Comparison of ENCODE assay signal across 28 mouse cellular contexts in the genomic region with DNA sequence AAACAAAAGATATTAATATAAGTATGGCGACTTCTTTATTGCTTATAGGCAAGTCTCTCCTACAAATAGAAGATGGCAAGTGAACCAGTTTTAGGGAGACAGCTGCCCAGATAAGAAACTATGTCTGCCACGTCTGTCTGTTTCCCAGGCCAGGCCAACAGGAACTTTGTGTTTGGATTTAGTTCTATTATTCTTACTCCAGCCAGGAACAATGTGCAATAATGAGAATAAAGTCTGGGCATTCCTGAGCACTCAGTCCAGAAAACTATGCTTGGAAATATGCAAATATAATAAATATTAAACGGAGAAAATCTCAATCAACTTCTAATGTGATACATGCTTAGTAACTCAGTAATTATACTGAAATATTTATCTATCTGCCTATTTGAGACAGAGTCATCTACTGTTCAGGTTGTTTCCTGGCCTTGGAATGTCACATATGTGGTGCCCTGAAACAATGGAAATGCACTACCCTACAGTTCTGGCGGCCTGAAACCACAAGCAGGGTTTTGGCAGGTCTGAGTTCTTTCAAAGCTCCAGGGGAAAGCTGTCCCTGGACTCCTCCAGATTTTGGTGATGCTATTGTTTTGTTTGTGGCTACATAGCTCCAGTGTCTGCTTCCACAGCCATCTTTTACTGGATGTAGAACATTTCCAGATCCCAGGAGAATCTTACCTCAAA. TPM values are rescaled to one million over a fixed set of nuclear protein-coding genes. Genes with fewer than 3 reads are reported as not detected.
A peak's percentile ranks its signal among the peaks of the same experiment; 100 is the strongest.
DNase-seq lines count a peak whose midpoint lies in the region; ATAC-seq and TF ChIP-seq lines count a peak whose summit lies in the region.
"Had no signal": no experiment of that assay in that cellular context is flagged by ENCODE, and none has a peak within 500 bp of the region (broad histone marks: within the 10 kb centered on the region; RNA-seq: fewer than 3 reads in every experiment).

No protein-coding gene starts in this region.

- intact Hi-C loops in gastrocnemius, adult 2 months (cut with DNase I): no loop called here
- intact Hi-C loops in gastrocnemius, postnatal 36 days (cut with DNase I): no loop called here

- 57% methylated on average over 4 of the region's 4 CpGs for WGBS in heart, embryonic 12.5 days
- 49% methylated on average over 4 of the region's 4 CpGs for WGBS in lung, postnatal 0 days
- 45% methylated on average over 4 of the region's 4 CpGs for WGBS in heart, embryonic 16.5 days
- 86% methylated on average over 4 of the region's 4 CpGs for WGBS in kidney, embryonic 14.5 days

- ATAC-seq in heart, embryonic 12.5 days (ENCODE audit: insufficient number of reproducible peaks, low FRiP score): no peak
- ATAC-seq in lung, postnatal 0 days: peak; percentile 37; the same call in 1 of the 2 replicates
- no peak for ATAC-seq in heart, embryonic 16.5 days (replicated peaks; ENCODE audit: extremely low read depth, insufficient read depth, low FRiP score)
- ATAC-seq in kidney, embryonic 14.5 days (ENCODE audit: low FRiP score, low TSS enrichment): no peak
- ATAC-seq: hindbrain, embryonic 16.5 days; midbrain, embryonic 15.5 days had no signal

- no peak overlapping the region for H3K4me3 ChIP-seq in gastrocnemius, adult 2 months
- no peak overlapping the region for H3K4me3 ChIP-seq in heart, embryonic 12.5 days
- no peak overlapping the region for H3K4me3 ChIP-seq in lung, postnatal 0 days (ENCODE audit: low read depth, low read length)
- no peak overlapping the region for H3K4me3 ChIP-seq in heart, embryonic 16.5 days (ENCODE audit: low read length)
- no peak overlapping the region for H3K4me3 ChIP-seq in kidney, embryonic 14.5 days (ENCODE audit: low read length)
- H3K4me3 ChIP-seq: embryonic facial prominence, embryonic 10.5 days; embryonic facial prominence, embryonic 15.5 days; forebrain, embryonic 12.5 days; limb, embryonic 13.5 days; midbrain, embryonic 10.5 days; midbrain, embryonic 15.5 days; neural tube, embryonic 15.5 days had no signal

- peak overlapping the region; percentile 80 for H3K27ac ChIP-seq in gastrocnemius, adult 2 months
- H3K27ac ChIP-seq in heart, embryonic 12.5 days (ENCODE audit: poor library complexity, severe bottlenecking): peak overlapping the region; percentile 43; the same call in 1 of the 2 replicates
- H3K27ac ChIP-seq in lung, postnatal 0 days (ENCODE audit: low read length): peak overlapping the region; percentile 39; the same call in 1 of the 2 replicates
- H3K27ac ChIP-seq in heart, embryonic 16.5 days (ENCODE audit: low read length): 0 out of 2 replicates have a peak overlapping the region, but pooled peaks have one; percentile 20
- no peak overlapping the region for H3K27ac ChIP-seq in kidney, embryonic 14.5 days (ENCODE audit: low read depth, low read length)
- H3K27ac ChIP-seq: embryonic facial prominence, embryonic 10.5 days; embryonic facial prominence, embryonic 15.5 days; forebrain, embryonic 12.5 days; kidney, postnatal 0 days; limb, embryonic 13.5 days; midbrain, embryonic 10.5 days; midbrain, embryonic 15.5 days; neural tube, embryonic 15.5 days had no signal

- H3K9ac ChIP-seq in heart, embryonic 12.5 days: no peak overlapping the region
- H3K9ac ChIP-seq in lung, postnatal 0 days (replicated peaks; ENCODE audit: low read depth): no peak overlapping the region
- no peak overlapping the region for H3K9ac ChIP-seq in heart, embryonic 16.5 days (ENCODE audit: low read length)
- H3K9ac ChIP-seq in kidney, embryonic 14.5 days (ENCODE audit: low read depth, low read length): no peak overlapping the region
- H3K9ac ChIP-seq: embryonic facial prominence, embryonic 15.5 days; forebrain, embryonic 12.5 days; limb, embryonic 13.5 days; midbrain, embryonic 15.5 days; neural tube, embryonic 15.5 days had no signal

- DNase-seq in gastrocnemius, adult 2 months: peak; percentile 17
- DNase-seq in gastrocnemius, postnatal 36 days: no peak
- DNase-seq in heart, postnatal 4 days: no peak
- no peak for DNase-seq in lung, postnatal 0 days (ENCODE audit: low spot score)
- DNase-seq in lung, postnatal 36 days: no peak
- DNase-seq: adrenal gland, postnatal 25 days; cerebellum, adult 18-20 months; cerebellum, postnatal 10 days; gastrocnemius, postnatal 14 days; kidney, adult 18-20 months; kidney, postnatal 4 days; right cerebral cortex, postnatal 25 days; spleen, adult 18-20 months; thymus, postnatal 25 days had no signal

- peak; percentile 52; the same call in 1 of the 2 replicates for TF ChIP-seq EP300 in lung, postnatal 0 days (IDR thresholded peaks at IDR 0.05)

- peaks cover 4% of the 10 kb centered on the region; the same call in 1 of the 2 replicates for H3K4me1 ChIP-seq in heart, embryonic 12.5 days (replicated peaks)
- no peaks in the 10 kb centered on the region for H3K4me1 ChIP-seq in lung, postnatal 0 days (ENCODE audit: insufficient read depth, low read depth, low read length)
- no peaks in the 10 kb centered on the region for H3K4me1 ChIP-seq in heart, embryonic 16.5 days (ENCODE audit: control insufficient read depth, insufficient read depth, low read length)
- no peaks in the 10 kb centered on the region for H3K4me1 ChIP-seq in kidney, embryonic 14.5 days (ENCODE audit: control insufficient read depth, insufficient read depth, low read length)
- H3K4me1 ChIP-seq: embryonic facial prominence, embryonic 10.5 days; embryonic facial prominence, embryonic 15.5 days; forebrain, embryonic 12.5 days; limb, embryonic 13.5 days; midbrain, embryonic 10.5 days; midbrain, embryonic 15.5 days; neural tube, embryonic 15.5 days had no signal

- no peak for TF ChIP-seq CTCF in gastrocnemius, adult 2 months (IDR thresholded peaks at IDR 0.05)
- no peak for TF ChIP-seq CTCF in lung, postnatal 0 days (IDR thresholded peaks at IDR 0.05)

- H3K36me3 ChIP-seq in heart, embryonic 12.5 days: no peaks in the 10 kb centered on the region
- no peaks in the 10 kb centered on the region for H3K36me3 ChIP-seq in lung, postnatal 0 days (ENCODE audit: insufficient read depth, low read length)
- no peaks in the 10 kb centered on the region for H3K36me3 ChIP-seq in heart, embryonic 16.5 days (ENCODE audit: control insufficient read depth, insufficient read depth)
- H3K36me3 ChIP-seq in kidney, embryonic 14.5 days (ENCODE audit: control insufficient read depth, insufficient read depth, low read length): no peaks in the 10 kb centered on the region
- H3K36me3 ChIP-seq: embryonic facial prominence, embryonic 10.5 days; embryonic facial prominence, embryonic 15.5 days; forebrain, embryonic 12.5 days; limb, embryonic 13.5 days; midbrain, embryonic 10.5 days; midbrain, embryonic 15.5 days; neural tube, embryonic 15.5 days had no signal

- H3K4me2 ChIP-seq in heart, embryonic 12.5 days: no peak overlapping the region
- H3K4me2 ChIP-seq in lung, postnatal 0 days (replicated peaks; ENCODE audit: low read depth, low read length): no peak overlapping the region
- no peak overlapping the region for H3K4me2 ChIP-seq in heart, embryonic 16.5 days (ENCODE audit: low read depth, low read length)
- no peak overlapping the region for H3K4me2 ChIP-seq in kidney, embryonic 14.5 days (replicated peaks; ENCODE audit: low read depth, low read length)
- H3K4me2 ChIP-seq: embryonic facial prominence, embryonic 15.5 days; forebrain, embryonic 12.5 days; limb, embryonic 13.5 days; liver, embryonic 11.5 days; midbrain, embryonic 15.5 days; neural tube, embryonic 15.5 days had no signal

- no peaks in the 10 kb centered on the region for H3K27me3 ChIP-seq in heart, embryonic 12.5 days (replicated peaks)
- no peaks in the 10 kb centered on the region for H3K27me3 ChIP-seq in lung, postnatal 0 days (replicated peaks; ENCODE audit: insufficient read depth, low read length)
- H3K27me3 ChIP-seq in heart, embryonic 16.5 days (ENCODE audit: control insufficient read depth, insufficient read depth, low read length): no peaks in the 10 kb centered on the region
- no peaks in the 10 kb centered on the region for H3K27me3 ChIP-seq in kidney, embryonic 14.5 days (ENCODE audit: control insufficient read depth, insufficient read depth, low read length)
- H3K27me3 ChIP-seq: embryonic facial prominence, embryonic 15.5 days; forebrain, embryonic 12.5 days; limb, embryonic 13.5 days; midbrain, embryonic 15.5 days; neural tube, embryonic 15.5 days had no signal

- no peaks in the 10 kb centered on the region for H3K9me3 ChIP-seq in heart, embryonic 12.5 days (replicated peaks)
- H3K9me3 ChIP-seq in lung, postnatal 0 days (ENCODE audit: low read length): no peaks in the 10 kb centered on the region
- no peaks in the 10 kb centered on the region for H3K9me3 ChIP-seq in heart, embryonic 16.5 days (replicated peaks; ENCODE audit: control insufficient read depth, low read length)
- H3K9me3 ChIP-seq in kidney, embryonic 14.5 days (ENCODE audit: control insufficient read depth, low read length): no peaks in the 10 kb centered on the region
- H3K9me3 ChIP-seq: embryonic facial prominence, embryonic 10.5 days; embryonic facial prominence, embryonic 15.5 days; forebrain, embryonic 12.5 days; limb, embryonic 13.5 days; midbrain, embryonic 10.5 days; midbrain, embryonic 15.5 days; neural tube, embryonic 15.5 days had no signal

RNA-seq across cellular contexts. Expression of a gene that starts 39.4 kb away (rescaled TPM):
- total RNA-seq in gastrocnemius, adult 2 months (2021): 10 to 100 TPM; 10.4 to 20.1 TPM
- 10 to 100 TPM; 15.9 to 21.4 TPM for total RNA-seq in gastrocnemius, postnatal 36 days (2021)
- 14.6 and 15.4 TPM in 2 replicates for polyA plus RNA-seq in heart, embryonic 12.5 days (2016; fragmentation: Nextera tagmentation; extraction: Ambion mirVana)
- 10 to 100 TPM; 44.8 to 67.6 TPM for total RNA-seq in heart, postnatal 4 days (2021)
- polyA plus RNA-seq in lung, postnatal 0 days (2015; fragmentation: Nextera tagmentation; extraction: Ambion mirVana): 338 and 424 TPM in 2 replicates
- polyA plus RNA-seq in heart, embryonic 16.5 days (2015; fragmentation: Nextera tagmentation; extraction: Ambion mirVana): 28.1 and 28.3 TPM in 2 replicates
- polyA plus RNA-seq in kidney, embryonic 14.5 days (2014; fragmentation: Nextera tagmentation; extraction: Ambion mirVana): 27.7 and 31.3 TPM in 2 replicates
- total RNA-seq: MEL had no signal

Comparison
In these comparisons a context has a peak if more than half of its experiments do, and no peak if none do; other contexts are left out.
1. RNA of a gene that starts 39.4 kb away (polyA plus RNA-seq): 338 to 424 TPM in lung, postnatal 0 days; 27.7 to 31.3 TPM in kidney, embryonic 14.5 days, 28.1 to 28.3 TPM in heart, embryonic 16.5 days and 14.6 to 15.4 TPM in heart, embryonic 12.5 days; every median in the first group is over 10 times any median in the second.